Mouse (Mus musculus) liver, embryonic 14.5 days (tissue): ENCODE measurements around the gene Cdh12. TPM values are rescaled to one million over a fixed set of nuclear protein-coding genes. Genes with fewer than 3 reads are reported as not detected.

ENCODE experiments used
- ATAC-seq: fragments of 200-750 bp; cut with Nextera tagmentation; 2 replicates; pipeline ENCODE4 v1.8.0; 2017; ENCODE audit warnings: moderate number of reproducible peaks, mild to moderate bottlenecking, moderate library complexity; ENCODE audit not compliant: insufficient read depth
- DNase-seq, 3 experiments: peaks; one replicate each; pipeline ENCODE4 v3.0.0-alpha.2; 2012 to 2013; ENCODE audit warnings: low read depth in 3 of 3, low spot score in 3 of 3
- H3K27ac ChIP-seq: fragments of 300-500 bp; sonication (generic); 2 replicates; pipeline ENCODE4 v1.5.1; 2014; ENCODE audit warnings: moderate library complexity, mild to moderate bottlenecking, control low read depth, inconsistent platforms
- H3K27me3 ChIP-seq: fragments of 300-500 bp; sonication (generic); 2 replicates; pipeline ENCODE4 v1.6.1; 2014; ENCODE audit warnings: mild to moderate bottlenecking, low read length, moderate library complexity; ENCODE audit not compliant: control insufficient read depth, insufficient read depth
- H3K36me3 ChIP-seq: fragments of 300-500 bp; sonication (generic); replicated peaks from 2 replicates; pipeline ENCODE4 v1.6.1; 2014; ENCODE audit warnings: low read depth; ENCODE audit not compliant: control insufficient read depth, insufficient read depth
- H3K4me1 ChIP-seq, 2 experiments: fragments of 200-500 bp in 1 of 2; fragments of 300-500 bp in 1 of 2; sonication (generic) in 1 of 2; replicated peaks; 2 replicates each; pipeline ENCODE4 v1.6.1; 2012 to 2014; ENCODE audit warnings: antibody characterized with exemption in 1 of 2, inconsistent platforms in 1 of 2, low read length in 1 of 2; ENCODE audit not compliant: control insufficient read depth in 2 of 2, insufficient read depth in 2 of 2
- H3K4me2 ChIP-seq: fragments of 300-500 bp; sonication (generic); 2 replicates; pipeline ENCODE4 v1.6.1; 2014; ENCODE audit warnings: low read depth, mild to moderate bottlenecking, control low read depth, moderate library complexity
- H3K4me3 ChIP-seq, 2 experiments: fragments of 200-500 bp in 1 of 2; fragments of 300-500 bp in 1 of 2; sonication (generic) in 1 of 2; 2 replicates each; pipeline ENCODE4 v1.5.1; 2012 to 2014; ENCODE audit warnings: low read depth in 2 of 2, low read length in 2 of 2, mild to moderate bottlenecking in 2 of 2, control low read depth in 1 of 2, inconsistent platforms in 1 of 2, moderate library complexity in 1 of 2; ENCODE audit not compliant: insufficient read depth in 1 of 2
- H3K9ac ChIP-seq: fragments of 300-500 bp; sonication (generic); replicated peaks from 2 replicates; pipeline ENCODE4 v1.6.1; 2014; ENCODE audit warnings: mild to moderate bottlenecking, control low read depth, moderate library complexity
- H3K9me3 ChIP-seq: fragments of 300-500 bp; sonication (generic); 2 replicates; pipeline ENCODE4 v1.6.1; 2016; ENCODE audit warnings: low read length, mixed read lengths; ENCODE audit not compliant: control insufficient read depth
- CTCF ChIP-seq: IDR thresholded peaks from 2 replicates; pipeline ENCODE4 v1.5.1; 2016; ENCODE audit warnings: antibody characterized with exemption, low read depth, control low read depth
- EP300 ChIP-seq: IDR thresholded peaks from 2 replicates; pipeline ENCODE4 v1.6.1; 2016; ENCODE audit warnings: antibody characterized with exemption, low read depth
- WGBS: fragments of 180-500 bp; shearing (Covaris S2); extraction: QIAGEN DNeasy Blood & Tissue Kit; methylation state at CpG from one replicate; pipeline ENCODE4 v1.1.7; 2014; ENCODE audit not compliant: insufficient replicate concordance; 5-methylcytosine and 5-hydroxymethylcytosine counted together
- polyA plus RNA-seq, 2 experiments: library from polyadenylated mRNA; depleted of rRNA in 1 of 2; stranded (reverse) in 1 of 2; unstranded in 1 of 2; fragments of >200 nt; fragmentation: Nextera tagmentation in 1 of 2; extraction: Ambion mirVana in 1 of 2; gene quantifications; 2 replicates each; pipeline versions ENCODE4 v1.2.1 to v1.2.3; 2012 to 2014

Gene Cdh12
- polyA plus RNA-seq, 2 experiments = not detected

DNA sequence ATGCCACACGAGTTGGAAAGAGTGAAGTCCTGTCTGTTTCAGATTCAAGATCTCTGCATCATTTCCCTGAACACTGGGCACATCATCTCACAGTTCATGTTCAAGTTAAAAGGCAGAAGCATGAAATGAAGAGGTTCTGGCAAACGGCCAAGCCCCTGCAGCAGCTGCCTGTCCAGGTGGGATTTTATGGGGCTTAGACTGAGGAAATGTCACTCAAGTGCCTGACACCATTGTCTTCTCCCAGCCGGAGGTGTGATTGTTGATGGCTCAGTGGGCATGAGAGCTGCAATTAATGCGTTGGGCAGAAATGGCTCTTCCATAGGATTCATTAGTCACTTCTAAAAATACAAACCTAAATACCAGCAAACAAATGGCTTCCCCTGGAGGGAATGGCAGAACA is 347.9 kb downstream of the Cdh12 start:
- Histone ChIP-seq H3K9ac (no peak overlapping the region), H3K9me3 (no peaks in the 10 kb centered on the region), H3K27me3 (no peaks in the 10 kb centered on the region), H3K4me3 (no peak overlapping the region), H3K27ac (no peak overlapping the region), H3K4me1 (no peaks in the 10 kb centered on the region), H3K36me3 (no peaks in the 10 kb centered on the region), H3K4me2 (no peak overlapping the region)
- 34% methylated on average over 4 of the region's 4 CpGs for WGBS
- DNase-seq (no peak), ATAC-seq (no peak)
- TF ChIP-seq EP300 = no peak
- no peak for TF ChIP-seq CTCF

DNA sequence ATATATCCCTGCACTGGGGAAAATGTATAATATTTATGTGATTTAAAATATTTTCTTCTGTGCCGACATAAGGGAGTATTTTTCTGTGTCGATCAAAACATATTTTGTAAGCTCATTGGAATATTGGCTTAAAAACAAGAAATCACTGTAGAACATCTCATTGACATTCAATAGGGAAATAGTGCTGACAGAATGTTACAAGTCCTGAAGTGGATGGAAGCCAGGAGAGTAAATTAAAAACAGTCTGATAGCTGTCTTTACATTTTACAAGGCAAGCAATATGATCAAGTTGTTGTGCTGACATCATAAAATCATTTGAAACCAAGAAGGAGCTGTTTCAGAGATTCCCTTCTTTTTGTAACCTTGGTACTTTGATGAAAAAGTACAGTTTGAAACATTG is 349.5 kb downstream of the Cdh12 start:
- Histone ChIP-seq H3K9ac (no peak overlapping the region), H3K9me3 (no peaks in the 10 kb centered on the region), H3K4me3 (no peak overlapping the region), H3K27me3 (no peaks in the 10 kb centered on the region), H3K4me1 (no peaks in the 10 kb centered on the region), H3K27ac (no peak overlapping the region), H3K36me3 (no peaks in the 10 kb centered on the region), H3K4me2 (no peak overlapping the region)
- TF ChIP-seq EP300 (no peak), CTCF (no peak)
- 70% methylated on average over 2 of the region's 2 CpGs for WGBS
- no peak for DNase-seq
- no peak for ATAC-seq

- Histone ChIP-seq H3K9ac (no peak overlapping the region), H3K36me3 (no peaks in the 10 kb centered on the region), H3K27me3 (no peaks in the 10 kb centered on the region), H3K27ac (no peak overlapping the region), H3K4me1 (no peaks in the 10 kb centered on the region), H3K9me3 (no peaks in the 10 kb centered on the region), H3K4me2 (no peak overlapping the region), H3K4me3 (no peak overlapping the region)
- no peak for TF ChIP-seq EP300
- TF ChIP-seq CTCF = no peak
- 53% methylated on average over 1 of the region's 1 CpGs for WGBS
- DNase-seq (no peak), ATAC-seq (no peak)
Observed at GRCm38 (mm10) chr15:20835887-20836286, 386.8 kb downstream of the Cdh12 start.

DNA sequence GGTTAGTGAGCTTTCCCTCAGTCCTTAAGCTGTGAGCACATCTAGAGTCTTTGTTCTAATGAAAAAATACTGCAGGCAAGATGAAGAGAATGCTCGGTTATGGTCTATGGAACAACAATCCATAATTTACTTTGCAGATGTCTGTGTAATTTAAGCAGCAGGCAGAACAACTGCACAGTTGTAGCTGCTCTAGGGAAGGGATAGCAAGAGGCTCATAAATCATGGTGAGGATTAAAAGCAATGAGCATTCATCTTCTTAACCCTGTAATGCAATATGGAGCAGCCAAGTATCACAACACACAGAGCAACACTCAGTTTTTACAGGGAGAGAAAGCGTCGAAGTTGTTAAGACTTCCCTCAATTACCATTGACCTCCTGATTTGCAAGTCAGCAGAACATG is 387.9 kb downstream of the Cdh12 start:
- Histone ChIP-seq H3K9ac (no peak overlapping the region), H3K27me3 (no peaks in the 10 kb centered on the region), H3K4me3 (no peak overlapping the region), H3K4me2 (no peak overlapping the region), H3K36me3 (no peaks in the 10 kb centered on the region), H3K9me3 (no peaks in the 10 kb centered on the region), H3K27ac (no peak overlapping the region), H3K4me1 (no peaks in the 10 kb centered on the region)
- WGBS = 57% methylated on average over 3 of the region's 3 CpGs
- TF ChIP-seq CTCF (no peak), EP300 (no peak)
- ATAC-seq = no peak
- no peak for DNase-seq

DNA sequence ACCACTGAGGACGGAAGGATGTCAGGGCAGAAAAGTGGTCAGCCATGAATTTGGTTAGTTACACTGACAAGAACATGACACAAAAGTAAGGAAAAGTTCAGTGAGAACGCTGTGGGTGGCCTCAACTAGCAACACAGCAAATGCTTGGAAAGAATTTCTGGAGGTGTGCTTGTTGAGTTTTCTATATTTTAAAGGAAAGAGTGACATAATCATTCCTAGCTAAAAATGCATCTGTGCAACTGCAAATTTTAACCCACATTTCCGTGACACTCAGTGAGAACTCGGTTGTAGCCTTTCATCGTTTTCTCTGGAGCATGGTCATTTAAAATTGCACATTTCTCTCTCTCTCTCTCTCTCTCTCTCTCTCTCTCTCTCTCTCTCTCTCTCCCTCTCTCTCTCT is 392.4 kb downstream of the Cdh12 start:
- Histone ChIP-seq H3K27ac (no peak overlapping the region), H3K9me3 (no peaks in the 10 kb centered on the region), H3K4me1 (no peaks in the 10 kb centered on the region), H3K9ac (no peak overlapping the region), H3K4me3 (no peak overlapping the region), H3K36me3 (no peaks in the 10 kb centered on the region), H3K27me3 (no peaks in the 10 kb centered on the region), H3K4me2 (no peak overlapping the region)
- DNase-seq = no peak
- WGBS = 63% methylated on average over 5 of the region's 5 CpGs
- no peak for ATAC-seq
- no peak for TF ChIP-seq CTCF
- no peak for TF ChIP-seq EP300

DNA sequence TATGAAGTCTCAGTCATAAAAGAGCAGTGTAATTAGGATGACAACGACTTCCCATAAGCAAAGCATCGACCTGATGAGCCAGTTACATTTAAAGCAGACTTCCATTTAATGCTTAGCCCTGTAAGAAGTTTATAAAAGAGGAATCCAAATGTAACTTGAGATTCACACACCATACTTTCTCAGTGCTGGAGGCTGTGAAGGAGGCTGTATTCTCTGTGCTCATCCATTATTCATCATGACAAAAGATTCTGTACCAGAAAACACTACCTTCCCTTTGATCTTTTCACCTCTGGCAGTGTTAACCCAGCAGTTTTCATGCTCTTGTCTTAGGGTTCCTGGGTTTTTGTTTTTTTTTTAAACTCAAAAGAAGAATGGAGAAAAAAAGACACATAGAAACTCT is 414.0 kb downstream of the Cdh12 start:
- WGBS = 36% methylated on average over 2 of the region's 2 CpGs
- Histone ChIP-seq H3K9me3 (no peaks in the 10 kb centered on the region), H3K9ac (no peak overlapping the region), H3K4me3 (no peak overlapping the region), H3K4me1 (no peaks in the 10 kb centered on the region), H3K36me3 (no peaks in the 10 kb centered on the region), H3K27ac (no peak overlapping the region), H3K4me2 (no peak overlapping the region), H3K27me3 (no peaks in the 10 kb centered on the region)
- TF ChIP-seq CTCF = no peak
- TF ChIP-seq EP300 = no peak
- DNase-seq = no peak
- no peak for ATAC-seq
